Mouse (Mus musculus): Measurements from ENCODE around the gene Ror1. TPM values are rescaled to one million over a fixed set of nuclear protein-coding genes. Genes with fewer than 3 reads are reported as not detected.
A peak's percentile ranks its signal among the peaks of the same experiment; 100 is the strongest.

Gene Ror1
- polyA plus RNA-seq (2012; ENCODE audit: insufficient read depth, insufficient read length, low replicate concordance, missing spikeins) = not detected in 2 replicates

GRCm38 (mm10) chr4:100095685-100096595 lies at the start of gene Ror1:
TSS of gene Ror1 (plus strand) at chr4:100095791.
- Histone ChIP-seq H3K4me1 (ENCODE audit: control insufficient read depth, insufficient read depth, low read length) (peaks cover 10% of the 10 kb centered on the region; the same call in 1 of the 2 replicates), H3K4me3 (ENCODE audit: insufficient read depth, low read depth, low read length) (peak within 1 kb of the TSS; percentile 46), H3K27ac (ENCODE audit: insufficient read depth, low read depth, low read length) (no peak within 1 kb of the TSS; the same call in 1 of the 2 replicates)
- TF ChIP-seq CTCF (IDR thresholded peaks at IDR 0.05; ENCODE audit: insufficient read depth, low read depth, low read length) = peak; percentile 83
- TF ChIP-seq POLR2A (IDR thresholded peaks at IDR 0.05; ENCODE audit: insufficient read depth, low read depth, low read length) = no peak
- WGBS = under 1% methylated on average over 76 of the region's 76 CpGs

GRCm38 (mm10) chr4:100047066-100047465 lies 48.5 kb upstream of the Ror1 start:
- H3K4me3 ChIP-seq (ENCODE audit: insufficient read depth, low read depth, low read length) = no peak overlapping the region
- 65% methylated on average over 6 of the region's 6 CpGs for WGBS
- TF ChIP-seq POLR2A (IDR thresholded peaks at IDR 0.05; ENCODE audit: insufficient read depth, low read depth, low read length) (no peak), CTCF (IDR thresholded peaks at IDR 0.05; ENCODE audit: insufficient read depth, low read depth, low read length) (no peak)
- H3K27ac ChIP-seq (ENCODE audit: insufficient read depth, low read depth, low read length) = no peak overlapping the region
- H3K4me1 ChIP-seq (ENCODE audit: control insufficient read depth, insufficient read depth, low read length) = 0 out of 2 replicates have a peak, but pooled peaks cover 4% of the 10 kb centered on the region

GRCm38 (mm10) chr4:100048351-100048950 lies 47.1 kb upstream of the Ror1 start:
- WGBS = 66% methylated on average over 7 of the region's 7 CpGs
- Histone ChIP-seq H3K4me3 (ENCODE audit: insufficient read depth, low read depth, low read length) (no peak overlapping the region), H3K4me1 (ENCODE audit: control insufficient read depth, insufficient read depth, low read length) (0 out of 2 replicates have a peak, but pooled peaks cover 4% of the 10 kb centered on the region), H3K27ac (ENCODE audit: insufficient read depth, low read depth, low read length) (no peak overlapping the region)
- no peak for TF ChIP-seq CTCF (IDR thresholded peaks at IDR 0.05; ENCODE audit: insufficient read depth, low read depth, low read length)
- no peak for TF ChIP-seq POLR2A (IDR thresholded peaks at IDR 0.05; ENCODE audit: insufficient read depth, low read depth, low read length)

GRCm38 (mm10) chr4:100051767-100052166 lies 43.8 kb upstream of the Ror1 start:
- H3K4me1 ChIP-seq (ENCODE audit: control insufficient read depth, insufficient read depth, low read length) = no peaks in the 10 kb centered on the region
- no peak overlapping the region for H3K27ac ChIP-seq (ENCODE audit: insufficient read depth, low read depth, low read length)

GRCm38 (mm10) chr4:100052258-100052657 lies 43.3 kb upstream of the Ror1 start:
- TF ChIP-seq POLR2A (IDR thresholded peaks at IDR 0.05; ENCODE audit: insufficient read depth, low read depth, low read length) = no peak
- TF ChIP-seq CTCF (IDR thresholded peaks at IDR 0.05; ENCODE audit: insufficient read depth, low read depth, low read length) = no peak
- 69% methylated on average over 3 of the region's 3 CpGs for WGBS
- H3K27ac ChIP-seq (ENCODE audit: insufficient read depth, low read depth, low read length) = no peak overlapping the region
- H3K4me1 ChIP-seq (ENCODE audit: control insufficient read depth, insufficient read depth, low read length) = no peaks in the 10 kb centered on the region
- H3K4me3 ChIP-seq (ENCODE audit: insufficient read depth, low read depth, low read length) = no peak overlapping the region

More at GRCm38 (mm10) chr4:100051767-100052166, 43.8 kb upstream of the Ror1 start:
- TF ChIP-seq POLR2A (IDR thresholded peaks at IDR 0.05; ENCODE audit: insufficient read depth, low read depth, low read length) = no peak
- no peak overlapping the region for H3K4me3 ChIP-seq (ENCODE audit: insufficient read depth, low read depth, low read length)

- Histone ChIP-seq H3K4me3 (ENCODE audit: insufficient read depth, low read depth, low read length) (no peak overlapping the region), H3K4me1 (ENCODE audit: control insufficient read depth, insufficient read depth, low read length) (no peaks in the 10 kb centered on the region), H3K27ac (ENCODE audit: insufficient read depth, low read depth, low read length) (no peak overlapping the region)
- no peak for TF ChIP-seq POLR2A (IDR thresholded peaks at IDR 0.05; ENCODE audit: insufficient read depth, low read depth, low read length)
- TF ChIP-seq CTCF (IDR thresholded peaks at IDR 0.05; ENCODE audit: insufficient read depth, low read depth, low read length) = no peak
- 52% methylated on average over 9 of the region's 9 CpGs for WGBS
Observed at GRCm38 (mm10) chr4:100056046-100056445, 39.5 kb upstream of the Ror1 start.

GRCm38 (mm10) chr4:100056446-100056845 lies 39.1 kb upstream of the Ror1 start:
- Histone ChIP-seq H3K27ac (ENCODE audit: insufficient read depth, low read depth, low read length) (no peak overlapping the region), H3K4me3 (ENCODE audit: insufficient read depth, low read depth, low read length) (no peak overlapping the region), H3K4me1 (ENCODE audit: control insufficient read depth, insufficient read depth, low read length) (no peaks in the 10 kb centered on the region)
- no peak for TF ChIP-seq POLR2A (IDR thresholded peaks at IDR 0.05; ENCODE audit: insufficient read depth, low read depth, low read length)
- no peak for TF ChIP-seq CTCF (IDR thresholded peaks at IDR 0.05; ENCODE audit: insufficient read depth, low read depth, low read length)
- WGBS = 84% methylated on average over 4 of the region's 4 CpGs

GRCm38 (mm10) chr4:100057381-100057780 lies 38.2 kb upstream of the Ror1 start:
- no peak overlapping the region for H3K4me3 ChIP-seq (ENCODE audit: insufficient read depth, low read depth, low read length)
- H3K4me1 ChIP-seq (ENCODE audit: control insufficient read depth, insufficient read depth, low read length) = no peaks in the 10 kb centered on the region
- 93% methylated on average over 13 of the region's 13 CpGs for WGBS
- H3K27ac ChIP-seq (ENCODE audit: insufficient read depth, low read depth, low read length) = no peak overlapping the region
- TF ChIP-seq CTCF (IDR thresholded peaks at IDR 0.05; ENCODE audit: insufficient read depth, low read depth, low read length) (no peak), POLR2A (IDR thresholded peaks at IDR 0.05; ENCODE audit: insufficient read depth, low read depth, low read length) (no peak)

- Histone ChIP-seq H3K4me3 (ENCODE audit: insufficient read depth, low read depth, low read length) (no peak overlapping the region), H3K27ac (ENCODE audit: insufficient read depth, low read depth, low read length) (no peak overlapping the region)
- 97% methylated on average over 5 of the region's 5 CpGs for WGBS
Observed at GRCm38 (mm10) chr4:100058631-100059030, 37.0 kb upstream of the Ror1 start.

More at GRCm38 (mm10) chr4:100058631-100059030, 37.0 kb upstream of the Ror1 start:
- TF ChIP-seq POLR2A (IDR thresholded peaks at IDR 0.05; ENCODE audit: insufficient read depth, low read depth, low read length) (no peak), CTCF (IDR thresholded peaks at IDR 0.05; ENCODE audit: insufficient read depth, low read depth, low read length) (no peak)
- no peaks in the 10 kb centered on the region for H3K4me1 ChIP-seq (ENCODE audit: control insufficient read depth, insufficient read depth, low read length)

All from olfactory bulb, adult 2 months (tissue).